Mouse (Mus musculus) G1E (cell line): ENCODE data around the gene Sccpdh.

ENCODE experiments used
- CTCF ChIP-seq: IDR thresholded peaks from 2 replicates; pipeline ENCODE4 v1.5.1; 2012; ENCODE audit warnings: low read depth, low read length, inconsistent platforms, mixed read lengths
- GATA2 ChIP-seq: IDR thresholded peaks from 2 replicates; pipeline ENCODE4 v1.6.1; 2012; ENCODE audit warnings: low read depth, low read length, inconsistent platforms, borderline replicate concordance

DNA sequence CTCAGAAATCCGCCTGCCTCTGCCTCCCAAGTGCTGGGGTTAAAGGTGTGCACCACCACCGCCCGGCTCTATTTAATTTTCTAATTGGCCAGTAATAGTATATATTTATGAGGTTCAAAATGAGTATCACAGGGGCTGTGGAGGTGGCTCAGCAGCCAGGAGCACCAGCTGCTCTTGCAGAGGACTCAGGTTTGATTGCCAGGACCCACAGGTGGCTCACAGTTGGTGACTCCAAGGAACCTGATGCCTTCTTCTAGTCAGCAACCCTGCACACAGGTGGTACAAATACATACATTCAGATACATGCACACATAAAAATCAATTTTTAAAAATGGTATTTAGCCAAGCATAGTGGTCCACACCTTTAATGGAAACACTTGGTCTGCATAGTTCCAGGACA is 20.0 kb downstream of the Sccpdh start:
- TF ChIP-seq CTCF (no peak), GATA2 (no peak)
